Mouse (Mus musculus) kidney, embryonic 14.5 days (tissue): ENCODE data around the gene Hoxd12. TPM values are rescaled to one million over a fixed set of nuclear protein-coding genes. Genes with fewer than 3 reads are reported as not detected.

Experiments
- ATAC-seq: fragments of 200-750 bp; cut with Nextera tagmentation; 2 replicates; pipeline ENCODE4 v1.8.0; 2017; ENCODE audit warnings: moderate number of reproducible peaks, mild to moderate bottlenecking, moderate TSS enrichment, moderate library complexity; ENCODE audit not compliant: low FRiP score, low TSS enrichment
- H3K27ac ChIP-seq: fragments of 300-500 bp; sonication (generic); 2 replicates; pipeline ENCODE4 v1.5.1; 2014; ENCODE audit warnings: low read depth, mild to moderate bottlenecking, low read length, moderate library complexity, mixed read lengths
- H3K27me3 ChIP-seq: fragments of 300-500 bp; sonication (generic); 2 replicates; pipeline ENCODE4 v1.6.1; 2014; ENCODE audit warnings: mild to moderate bottlenecking, low read length; ENCODE audit not compliant: control insufficient read depth, insufficient read depth
- H3K36me3 ChIP-seq: fragments of 300-500 bp; sonication (generic); 2 replicates; pipeline ENCODE4 v1.6.1; 2014; ENCODE audit warnings: low read length, mixed read lengths; ENCODE audit not compliant: control insufficient read depth, insufficient read depth
- H3K4me1 ChIP-seq: fragments of 300-500 bp; sonication (generic); 2 replicates; pipeline ENCODE4 v1.6.1; 2014; ENCODE audit warnings: low read length, mixed read lengths; ENCODE audit not compliant: control insufficient read depth, insufficient read depth
- H3K4me2 ChIP-seq: fragments of 300-500 bp; sonication (generic); replicated peaks from 2 replicates; pipeline ENCODE4 v1.6.1; 2014; ENCODE audit warnings: low read depth, mild to moderate bottlenecking, low read length
- H3K4me3 ChIP-seq: fragments of 300-500 bp; sonication (generic); 2 replicates; pipeline ENCODE4 v1.5.1; 2014; ENCODE audit warnings: mild to moderate bottlenecking, low read length
- H3K9ac ChIP-seq: fragments of 300-500 bp; sonication (generic); 2 replicates; pipeline ENCODE4 v1.6.1; 2014; ENCODE audit warnings: low read depth, mild to moderate bottlenecking, low read length, moderate library complexity
- H3K9me3 ChIP-seq: fragments of 300-500 bp; sonication (generic); 2 replicates; pipeline ENCODE4 v1.6.1; 2016; ENCODE audit warnings: low read length; ENCODE audit not compliant: control insufficient read depth
- WGBS: fragments of 180-500 bp; shearing (Covaris S2); extraction: QIAGEN DNeasy Blood & Tissue Kit; methylation state at CpG from one replicate; pipeline ENCODE4 v1.1.7; 2014; 5-methylcytosine and 5-hydroxymethylcytosine counted together
- polyA plus RNA-seq: library from polyadenylated mRNA; unstranded; fragments of >200 nt; fragmentation: Nextera tagmentation; extraction: Ambion mirVana; gene quantifications from 2 replicates; pipeline ENCODE4 v1.2.1, GENCODE M21; 2014

Gene Hoxd12
- polyA plus RNA-seq, 1 experiment from 2014 or later = 7.2 TPM

GRCm38 (mm10) chr2:74691022-74691951 is 16.5 kb downstream of the Hoxd12 start, which contains the start of gene Hoxd10:
Gene Hoxd10, plus strand, starts transcription at chr2:74691924.
- Histone ChIP-seq H3K9ac (peak within 1 kb of the TSS; percentile 92), H3K4me3 (peak within 1 kb of the TSS; percentile 85), H3K36me3 (peaks cover 8% of the 10 kb centered on the region), H3K27ac (peak within 1 kb of the TSS; percentile 96), H3K27me3 (peaks cover 7% of the 10 kb centered on the region; the same call in 1 of the 2 replicates), H3K9me3 (no peaks in the 10 kb centered on the region), H3K4me1 (peaks cover 16% of the 10 kb centered on the region; the same call in 1 of the 2 replicates), H3K4me2 (peak within 1 kb of the TSS; percentile 85)
- ATAC-seq = peak; percentile 90
- under 1% methylated on average over 56 of the region's 56 CpGs for WGBS

- H3K9me3 ChIP-seq = no peaks in the 10 kb centered on the region
- peaks cover 8% of the 10 kb centered on the region for H3K36me3 ChIP-seq
- H3K9ac ChIP-seq = peak overlapping the region; percentile 90
- H3K27ac ChIP-seq = peak overlapping the region; percentile 96
- WGBS = 1% methylated on average over 35 of the region's 35 CpGs
- peak overlapping the region; percentile 85 for H3K4me2 ChIP-seq
- peak overlapping the region; percentile 85 for H3K4me3 ChIP-seq
- H3K27me3 ChIP-seq = peaks cover 7% of the 10 kb centered on the region; the same call in 1 of the 2 replicates
- H3K4me1 ChIP-seq = peaks cover 24% of the 10 kb centered on the region; the same call in 1 of the 2 replicates
- ATAC-seq = 0 out of 2 replicates have a peak, but pooled peaks have one; percentile 7
Observed at GRCm38 (mm10) chr2:74691995-74692807, 17.4 kb downstream of the Hoxd12 start.

GRCm38 (mm10) chr2:74692808-74693431 is 18.1 kb downstream of the Hoxd12 start:
- H3K9ac ChIP-seq = peak overlapping the region; percentile 90
- H3K4me1 ChIP-seq = peaks cover 24% of the 10 kb centered on the region; the same call in 1 of the 2 replicates
- H3K4me3 ChIP-seq = peak overlapping the region; percentile 85
- WGBS = 4% methylated on average over 20 of the region's 20 CpGs
- H3K4me2 ChIP-seq = peak overlapping the region; percentile 85
- peak overlapping the region; percentile 96 for H3K27ac ChIP-seq
- no peak for ATAC-seq
- H3K9me3 ChIP-seq = no peaks in the 10 kb centered on the region
- H3K27me3 ChIP-seq = peaks cover 7% of the 10 kb centered on the region; the same call in 1 of the 2 replicates
- peaks cover 8% of the 10 kb centered on the region; the same call in 1 of the 2 replicates for H3K36me3 ChIP-seq

DNA sequence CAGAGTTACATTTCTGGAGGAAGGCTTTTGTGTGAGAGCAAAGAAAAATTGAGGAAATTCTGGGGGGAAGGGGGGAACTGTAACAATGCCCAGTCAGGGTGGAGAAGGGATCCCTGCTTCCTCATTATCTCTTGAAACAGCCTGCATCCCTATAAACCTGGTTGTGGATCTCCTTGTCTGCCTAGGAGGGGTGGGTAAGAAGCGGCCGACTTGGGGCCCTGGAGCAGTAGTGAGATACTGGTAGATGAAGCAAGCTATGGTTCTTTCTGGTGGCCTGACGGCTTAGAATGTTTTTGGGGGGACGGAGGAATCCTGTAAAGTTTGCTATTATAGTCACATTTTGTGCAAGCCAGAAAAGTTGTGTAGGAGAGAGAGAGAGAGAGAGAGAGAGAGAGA is 18.6 kb downstream of the Hoxd12 start:
- peaks cover 24% of the 10 kb centered on the region; the same call in 1 of the 2 replicates for H3K4me1 ChIP-seq
- no peaks in the 10 kb centered on the region for H3K9me3 ChIP-seq
- H3K27ac ChIP-seq = peak overlapping the region; percentile 96; the same call in 1 of the 2 replicates
- peaks cover 8% of the 10 kb centered on the region; the same call in 1 of the 2 replicates for H3K36me3 ChIP-seq
- peak overlapping the region; percentile 90 for H3K9ac ChIP-seq
- H3K4me3 ChIP-seq = peak overlapping the region; percentile 85
- no peak for ATAC-seq
- H3K4me2 ChIP-seq = peak overlapping the region; percentile 85
- WGBS = 20% methylated on average over 4 of the region's 4 CpGs
- peaks cover 7% of the 10 kb centered on the region; the same call in 1 of the 2 replicates for H3K27me3 ChIP-seq

- 4% methylated on average over 16 of the region's 16 CpGs for WGBS
- H3K4me1 ChIP-seq = peaks cover 24% of the 10 kb centered on the region; the same call in 1 of the 2 replicates
- peak overlapping the region; percentile 85 for H3K4me3 ChIP-seq
Observed at GRCm38 (mm10) chr2:74694066-74694465, 19.3 kb downstream of the Hoxd12 start.

DNA sequence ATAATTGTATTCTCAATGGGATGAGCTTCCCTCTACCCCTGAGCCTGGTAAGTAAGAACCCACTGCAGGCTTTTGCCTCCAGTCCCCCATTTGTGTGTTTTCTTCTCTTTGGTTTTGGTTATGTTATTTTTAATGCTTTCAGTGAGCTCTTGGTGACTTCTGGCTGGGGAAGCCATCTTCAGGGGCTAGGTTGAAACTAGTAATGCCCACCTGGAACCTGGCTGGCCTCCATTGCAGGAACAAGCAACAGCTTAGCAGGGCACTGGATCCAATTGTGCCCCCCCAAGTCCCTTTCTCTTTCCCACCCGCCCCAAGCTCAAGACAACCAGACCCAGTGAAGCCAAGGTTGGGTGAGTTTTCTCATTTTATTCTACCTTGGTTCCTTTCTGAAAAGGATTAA is 20.6 kb downstream of the Hoxd12 start:
- no peak for ATAC-seq
- H3K36me3 ChIP-seq = peaks cover 8% of the 10 kb centered on the region; the same call in 1 of the 2 replicates
- peak overlapping the region; percentile 99 for H3K9ac ChIP-seq
- H3K27me3 ChIP-seq = peaks cover 7% of the 10 kb centered on the region; the same call in 1 of the 2 replicates
- peaks cover 27% of the 10 kb centered on the region; the same call in 1 of the 2 replicates for H3K4me1 ChIP-seq
- H3K9me3 ChIP-seq = no peaks in the 10 kb centered on the region
- WGBS = 32% methylated on average over 1 of the region's 1 CpGs
- H3K4me2 ChIP-seq = peak overlapping the region; percentile 85
- H3K27ac ChIP-seq = peak overlapping the region; percentile 99; the same call in 1 of the 2 replicates
- H3K4me3 ChIP-seq = peak overlapping the region; percentile 85; the same call in 1 of the 2 replicates

More at GRCm38 (mm10) chr2:74694066-74694465, 19.3 kb downstream of the Hoxd12 start:
- no peak for ATAC-seq
- H3K36me3 ChIP-seq = peaks cover 8% of the 10 kb centered on the region; the same call in 1 of the 2 replicates
- peak overlapping the region; percentile 85 for H3K4me2 ChIP-seq
- peak overlapping the region; percentile 96; the same call in 1 of the 2 replicates for H3K27ac ChIP-seq
- H3K9ac ChIP-seq = peak overlapping the region; percentile 90
- no peaks in the 10 kb centered on the region for H3K9me3 ChIP-seq
- H3K27me3 ChIP-seq = peaks cover 7% of the 10 kb centered on the region; the same call in 1 of the 2 replicates

- Histone ChIP-seq H3K36me3 (peaks cover 8% of the 10 kb centered on the region; the same call in 1 of the 2 replicates), H3K4me2 (peak overlapping the region; percentile 85), H3K4me3 (peak overlapping the region; percentile 85), H3K9me3 (no peaks in the 10 kb centered on the region), H3K4me1 (peaks cover 31% of the 10 kb centered on the region; the same call in 1 of the 2 replicates), H3K27me3 (peaks cover 7% of the 10 kb centered on the region; the same call in 1 of the 2 replicates), H3K27ac (peak overlapping the region; percentile 99), H3K9ac (peak overlapping the region; percentile 99)
- WGBS = 19% methylated on average over 7 of the region's 7 CpGs
- ATAC-seq = no peak
Observed at GRCm38 (mm10) chr2:74695813-74696430, 21.1 kb downstream of the Hoxd12 start.
